Mouse (Mus musculus): ENCODE data around the gene Dot1l. TPM values are rescaled to one million over a fixed set of nuclear protein-coding genes. Genes with fewer than 3 reads are reported as not detected.

Gene Dot1l
- total RNA-seq, 2 experiments from 2014 or later, result 62.1 TPM

Small RNA genes lying within 50 kb of the gene (microRNA-seq; reads per million reads assigned to microRNA genes)
- 11.1 reads per million, percentile 27 among the genes with 10 or more reads in this experiment for gene Mir1982

Other genes starting within 250 kb of the Dot1l start
- under 1 TPM; 0.14 to 0.20 TPM for gene Atp8b3, start 216.1 kb upstream of the Dot1l start, total RNA-seq (2021)
- 10 to 100 TPM; 65.2 to 67.5 TPM for gene Rexo1, start 193.6 kb upstream of the Dot1l start, total RNA-seq (2021)
- 10 to 100 TPM; 34.1 to 35.5 TPM for gene Klf16, start 177.9 kb upstream of the Dot1l start, total RNA-seq (2021)
- gene Abhd17a, start 164.9 kb upstream of the Dot1l start, total RNA-seq (2021), result 100 to 1,000 TPM; 131 to 133 TPM
- 10 to 100 TPM; 30.9 to 34.5 TPM for gene Scamp4, start 152.3 kb upstream of the Dot1l start, total RNA-seq (2021)
- 1 to 10 TPM; 2.9 to 3.6 TPM for gene Adat3, start 152.3 kb upstream of the Dot1l start, total RNA-seq (2021)
- gene Gm49322, start 149.2 kb upstream of the Dot1l start, total RNA-seq (2021), result 1 to 10 TPM; 3.7 to 4.8 TPM
- 100 to 1,000 TPM; 130 to 138 TPM for gene Csnk1g2, start 132.4 kb upstream of the Dot1l start, total RNA-seq (2021)
- 10 to 100 TPM; 80.9 to 83.2 TPM for gene Btbd2, start 98.1 kb upstream of the Dot1l start, total RNA-seq (2021)
- 10 to 100 TPM; 61.6 to 67.1 TPM for gene Mknk2, start 77.1 kb upstream of the Dot1l start, total RNA-seq (2021)
- gene Mob3a, start 53.2 kb upstream of the Dot1l start, total RNA-seq (2021), result 10 to 100 TPM; 52.0 to 52.1 TPM
- gene Izumo4, start 53.0 kb upstream of the Dot1l start, total RNA-seq (2021), result 10 to 100 TPM; 46.3 to 53.6 TPM
- gene Ap3d1, start 12.9 kb upstream of the Dot1l start, total RNA-seq (2021), result 100 to 1,000 TPM; 142 to 145 TPM
- gene Sf3a2, start 43.0 kb downstream of the Dot1l start, total RNA-seq (2021), result 10 to 100 TPM; 58.0 to 58.2 TPM
- 10 to 100 TPM; 73.2 to 86.2 TPM for gene Plekhj1, start 43.4 kb downstream of the Dot1l start, total RNA-seq (2021)
- 1 to 10 TPM; 1.9 to 2.2 TPM for gene Amh, start 50.0 kb downstream of the Dot1l start, total RNA-seq (2021)
- gene Jsrp1, start 58.3 kb downstream of the Dot1l start, total RNA-seq (2021), result under 1 TPM; 0.54 to 0.64 TPM
- 100 to 1,000 TPM; 393 to 396 TPM for gene Oaz1, start 71.5 kb downstream of the Dot1l start, total RNA-seq (2021)
- gene Lingo3, start 88.8 kb downstream of the Dot1l start, total RNA-seq (2021), result 10 to 100 TPM; 21.4 to 24.6 TPM
- gene Lsm7, start 100.0 kb downstream of the Dot1l start, total RNA-seq (2021), result 10 to 100 TPM; 62.0 to 67.4 TPM
- 10 to 100 TPM; 77.4 to 86.2 TPM for gene Sppl2b, start 100.1 kb downstream of the Dot1l start, total RNA-seq (2021)
- under 1 TPM; 0.12 to 0.42 TPM for gene Tmprss9, start 116.6 kb downstream of the Dot1l start, total RNA-seq (2021)
- 100 to 1,000 TPM; 147 TPM for gene Timm13, start 145.8 kb downstream of the Dot1l start, total RNA-seq (2021)
- gene Lmnb2, start 163.0 kb downstream of the Dot1l start, total RNA-seq (2021), result 10 to 100 TPM; 28.5 to 35.7 TPM
- 1 to 10 TPM; 5.3 to 6.2 TPM for gene Gadd45b, start 174.9 kb downstream of the Dot1l start, total RNA-seq (2021)